Mouse (Mus musculus) layer of hippocampus, adult 9-11 months (tissue): ENCODE results near the gene Tmem97.
"Not testable (repeated sequence)": the region's sequence is repeated elsewhere in the genome, so short reads cannot be mapped to it uniquely, and the experiment has no call there.

Experiments
- DNase-seq: peaks from one replicate; pipeline ENCODE4 v3.0.0; 2022

Gene Tmem97

DNA sequence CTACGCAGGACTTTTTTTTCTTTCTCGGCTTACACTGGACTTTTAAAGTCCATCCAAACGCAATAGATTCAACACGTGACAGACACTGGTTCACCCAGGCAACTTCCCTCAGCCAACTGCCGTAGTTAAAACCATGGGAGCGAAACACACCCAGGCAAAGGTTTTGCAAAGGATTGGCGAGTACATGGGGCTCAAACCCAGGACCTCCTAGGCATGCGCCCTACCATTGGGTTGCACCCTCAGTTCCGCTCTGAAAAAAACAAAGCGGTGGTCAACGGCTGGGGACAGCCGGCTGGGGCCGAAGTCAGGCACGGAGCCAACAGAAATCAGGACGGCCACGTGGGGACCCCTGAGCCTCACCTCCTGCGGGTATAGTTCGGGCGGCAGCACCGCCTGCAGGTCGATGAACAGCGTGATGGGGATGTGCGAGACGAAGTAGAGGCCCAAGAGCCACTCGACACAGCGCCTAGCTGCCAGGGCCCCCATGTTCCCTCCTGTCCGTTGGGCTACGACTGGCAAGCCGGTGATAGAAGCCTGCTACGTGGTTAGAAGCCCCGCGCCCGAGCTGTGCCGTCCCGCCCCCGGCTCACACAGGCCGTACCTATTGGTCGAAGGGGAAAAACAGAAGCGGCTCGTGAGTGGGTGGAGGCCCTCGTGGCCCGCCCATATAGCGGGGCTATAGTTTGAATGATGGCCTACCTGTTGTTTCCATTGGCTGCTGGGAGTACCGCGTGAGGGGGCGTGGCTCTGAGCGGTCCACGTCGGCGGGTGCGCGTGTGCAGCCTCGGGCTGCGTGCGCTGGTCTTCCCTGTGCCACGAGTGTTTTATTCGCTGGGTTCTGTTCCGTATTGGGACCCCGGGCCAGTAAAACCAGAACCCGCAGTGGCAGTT is at the start of gene Tmem97:
TSS of gene Tmem97 (minus strand) at position 610 of the 891 bp plus-strand sequence.
- peak; percentile 99 for DNase-seq

DNA sequence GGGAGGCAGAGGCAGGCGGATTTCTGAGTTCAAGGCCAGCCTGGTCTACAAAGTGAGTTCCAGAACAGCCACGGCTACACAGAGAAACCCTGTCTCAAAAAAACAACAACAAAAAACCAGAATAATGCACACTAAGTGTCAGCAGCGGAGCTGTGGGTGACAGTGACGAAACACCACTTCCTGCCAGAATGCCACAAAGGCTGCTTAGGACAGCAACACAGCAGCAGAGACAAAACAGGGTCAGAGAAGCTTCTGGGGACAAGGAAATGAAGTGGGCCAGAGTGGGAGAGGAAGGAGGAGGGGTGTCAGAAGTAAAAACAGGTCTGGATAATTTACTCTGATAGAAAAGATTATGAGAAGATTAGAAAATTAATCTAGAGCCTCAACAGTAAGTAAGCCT is 49.5 kb upstream of the Tmem97 start:
- DNase-seq = no peak

DNA sequence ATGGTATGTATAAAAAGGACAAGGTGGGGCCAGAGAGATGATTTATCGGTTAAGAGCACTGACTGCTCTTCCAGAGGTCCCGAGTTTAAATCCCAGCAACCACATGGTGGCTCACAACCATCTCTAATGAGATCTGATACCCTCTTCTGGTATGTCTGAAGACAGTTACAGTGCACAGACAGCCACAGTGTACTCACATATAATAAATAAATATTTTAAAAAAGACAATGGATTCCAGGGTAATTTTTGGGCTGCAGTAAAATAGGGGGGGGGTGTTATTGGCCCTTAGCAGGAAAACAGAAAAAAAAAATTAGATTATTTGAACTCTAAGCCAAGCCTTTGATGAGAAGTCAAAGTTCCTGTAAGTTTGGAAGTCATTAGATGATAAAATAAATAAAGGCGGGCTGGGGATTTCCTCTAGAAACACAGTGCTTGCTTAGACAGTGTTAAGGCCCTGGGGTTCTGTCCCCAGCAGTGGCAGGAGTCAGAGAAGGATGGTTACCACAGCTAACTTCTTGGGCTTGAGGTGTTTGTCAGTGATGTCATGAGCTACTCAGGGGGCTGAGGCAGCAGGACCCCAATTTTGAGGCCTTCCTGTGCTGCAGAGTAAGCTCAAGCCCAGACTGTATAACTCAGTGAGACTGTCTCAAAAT is 48.3 kb upstream of the Tmem97 start:
- no peak for DNase-seq

DNA sequence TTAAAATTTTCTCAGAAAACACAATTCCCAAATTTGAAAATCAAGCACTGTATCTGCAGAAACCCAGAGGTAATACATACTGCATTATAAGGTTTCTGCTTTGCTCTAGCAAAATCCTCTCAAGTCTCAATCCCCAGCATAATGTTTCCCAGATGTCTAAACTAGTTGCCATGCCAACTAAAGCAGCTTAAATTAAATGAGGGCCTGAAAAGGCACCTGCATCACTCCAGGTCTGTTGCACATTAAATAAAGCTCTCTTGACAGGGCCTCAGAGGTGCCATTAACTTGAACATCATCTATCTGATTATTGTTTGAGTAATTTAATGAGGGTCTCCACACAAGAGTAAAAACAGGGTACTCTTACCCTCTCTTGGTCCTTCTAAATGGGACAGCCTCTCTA is 46.2 kb upstream of the Tmem97 start:
- no peak for DNase-seq

DNA sequence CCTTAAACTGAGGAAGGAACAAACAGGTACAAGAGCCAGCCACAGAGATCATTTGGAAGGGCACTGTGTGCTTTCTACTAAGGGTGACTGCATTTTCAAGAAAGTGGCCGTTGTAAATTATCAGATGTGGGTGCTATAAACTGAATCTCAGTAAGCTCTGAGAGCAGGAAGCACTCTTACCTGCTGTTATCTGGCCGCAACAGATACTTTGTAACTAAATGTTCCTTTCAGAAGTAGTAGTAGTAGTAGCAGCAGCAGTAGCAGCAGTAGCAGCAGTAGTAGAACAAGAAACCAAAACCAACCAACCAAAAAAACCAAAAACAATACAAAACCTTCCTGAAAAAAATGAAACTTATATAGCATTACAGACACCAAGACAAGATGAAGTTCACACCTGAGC is 45.2 kb upstream of the Tmem97 start:
- no peak for DNase-seq

DNA sequence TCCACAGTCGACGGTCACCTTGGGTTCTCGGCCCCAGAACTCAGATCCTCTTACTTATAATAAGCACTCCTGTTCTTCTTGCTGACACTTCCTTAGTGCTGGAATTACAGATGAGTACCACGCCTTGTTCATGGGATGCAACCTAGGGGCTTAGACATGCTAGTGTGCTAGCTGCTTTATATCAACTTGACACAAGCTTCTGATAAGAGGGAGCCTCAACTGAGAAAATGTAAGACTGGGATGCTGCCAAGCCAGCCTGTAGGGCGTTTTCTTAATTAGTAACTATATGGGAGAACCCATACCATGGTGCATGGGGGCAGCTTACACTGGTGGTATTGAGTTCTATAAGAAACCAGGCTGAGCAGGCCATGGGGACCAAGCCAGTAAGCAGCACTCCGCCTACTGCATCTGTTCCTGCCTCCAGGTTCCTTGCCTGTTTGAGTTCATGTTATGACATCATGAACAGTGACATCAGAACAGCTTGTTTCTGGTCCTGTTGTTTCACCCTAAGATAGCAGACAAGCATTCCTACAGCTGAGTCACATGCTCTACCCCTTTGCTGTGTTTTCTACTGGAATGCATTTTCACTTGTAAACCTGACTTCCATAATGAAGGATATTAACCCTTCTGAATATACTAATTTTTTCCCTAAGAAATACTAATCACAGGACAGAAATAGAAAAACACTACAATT is 43.8 kb upstream of the Tmem97 start:
- DNase-seq = no peak

DNA sequence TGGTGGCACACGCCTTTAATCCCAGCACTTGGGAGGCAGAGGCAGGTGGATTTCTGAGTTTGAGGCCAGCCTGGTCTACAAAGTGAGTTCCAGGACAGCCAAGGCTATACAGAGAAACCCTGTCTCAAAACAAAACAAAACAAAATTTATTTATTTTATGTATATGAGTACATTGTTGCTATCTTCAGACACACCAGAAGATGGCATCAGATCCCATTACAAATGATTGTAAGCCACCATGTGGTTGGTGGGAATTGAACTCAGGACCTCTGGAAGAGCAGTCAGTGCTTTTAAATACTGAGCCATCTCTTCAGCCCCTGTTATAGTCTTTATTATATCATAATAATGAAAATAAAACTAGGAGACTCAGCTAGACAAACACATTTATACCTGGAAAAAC is 37.1 kb upstream of the Tmem97 start:
- not testable (repeated sequence) for DNase-seq

DNA sequence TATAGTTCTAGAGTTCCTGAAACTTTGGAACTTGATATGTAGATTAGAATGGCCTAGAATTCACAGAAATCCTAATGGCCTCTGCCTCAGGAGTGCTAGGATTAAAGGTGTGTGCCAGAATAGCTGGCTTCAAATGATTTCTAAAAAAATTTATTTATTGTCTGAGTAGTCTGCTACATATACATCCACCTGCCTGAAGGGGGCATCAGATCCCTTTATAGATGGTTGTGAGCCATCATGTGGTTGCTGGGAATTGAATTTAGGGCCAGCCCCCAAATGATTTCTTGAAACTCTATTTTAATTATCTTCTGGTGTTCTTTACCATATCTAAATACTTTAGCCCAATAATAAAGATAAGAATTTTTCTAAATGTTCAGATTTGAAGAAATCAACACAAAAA is 35.5 kb upstream of the Tmem97 start:
- no peak for DNase-seq

DNA sequence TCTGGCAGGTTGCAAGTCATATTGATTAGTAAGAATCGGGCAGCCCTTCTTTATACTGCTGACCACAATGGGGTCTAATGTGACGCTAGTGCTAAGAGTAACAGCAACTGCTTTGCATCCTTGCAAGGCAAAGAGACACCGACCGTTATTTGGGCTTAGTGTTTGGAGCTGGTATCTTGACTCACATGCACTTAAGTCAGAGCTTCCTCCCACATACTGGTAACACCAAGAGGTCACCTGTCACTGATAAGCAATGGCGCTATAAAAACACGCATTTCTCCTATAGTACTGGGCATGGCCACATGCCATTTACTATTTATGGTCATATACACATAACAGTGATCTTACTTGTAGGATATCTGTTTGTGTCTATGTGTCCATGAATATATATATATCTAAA is 32.3 kb upstream of the Tmem97 start:
- no peak for DNase-seq

DNA sequence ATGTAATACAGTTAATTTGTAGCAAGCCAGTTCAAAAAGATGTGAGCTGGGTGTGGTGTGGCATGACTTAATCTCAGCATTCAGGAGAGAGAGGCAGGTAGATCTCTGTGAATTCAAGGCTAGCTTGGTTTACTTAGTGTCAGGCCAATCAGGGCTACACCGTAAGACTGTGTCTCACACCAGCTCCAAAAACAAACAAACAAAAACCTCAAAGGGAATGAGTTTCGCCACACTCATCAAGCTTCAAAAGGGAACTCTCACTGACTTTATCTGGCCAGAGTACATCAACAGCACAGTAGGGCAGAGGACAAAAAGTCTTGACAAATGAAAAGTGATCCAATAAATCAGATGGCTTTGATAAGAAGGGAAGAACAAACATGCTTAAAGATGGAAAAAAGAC is 24.4 kb upstream of the Tmem97 start:
- DNase-seq = no peak

DNA sequence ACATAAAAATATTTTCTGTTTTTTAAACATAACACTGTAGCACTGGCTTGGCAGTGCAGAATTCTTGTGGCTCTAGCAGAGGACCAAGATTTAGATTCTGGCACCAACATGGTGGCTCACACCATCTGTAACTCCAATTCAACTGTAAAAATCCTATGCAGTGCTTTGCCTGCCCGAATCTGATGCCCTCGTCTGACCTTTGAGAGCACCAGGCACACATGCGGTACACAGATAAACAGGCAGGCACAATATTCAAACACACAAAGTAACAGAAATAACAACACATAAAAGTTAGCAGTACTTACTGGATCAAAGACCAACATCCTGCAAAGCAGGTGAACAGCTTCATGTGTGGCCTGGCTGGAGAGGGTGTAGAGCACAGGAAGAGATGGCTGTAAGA is 24.0 kb upstream of the Tmem97 start:
- no peak for DNase-seq

DNA sequence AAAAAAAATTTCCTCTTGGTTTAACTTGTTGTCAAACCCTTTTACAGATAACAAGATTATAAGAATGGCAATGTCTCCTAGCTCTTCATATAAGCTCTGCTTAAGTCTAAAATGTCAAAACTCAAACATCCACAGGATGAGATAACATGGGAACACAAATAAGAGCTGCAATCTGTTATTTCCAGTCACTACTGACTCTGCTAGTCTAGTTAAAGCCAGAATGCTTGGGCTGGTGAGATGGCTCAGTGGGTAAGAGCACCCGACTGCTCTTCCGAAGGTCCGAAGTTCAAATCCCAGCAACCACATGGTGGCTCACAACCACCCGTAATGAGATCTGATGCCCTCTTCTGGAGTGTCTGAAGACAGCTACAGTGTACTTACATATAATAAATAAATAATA is 23.5 kb upstream of the Tmem97 start:
- DNase-seq = not testable (repeated sequence)

DNA sequence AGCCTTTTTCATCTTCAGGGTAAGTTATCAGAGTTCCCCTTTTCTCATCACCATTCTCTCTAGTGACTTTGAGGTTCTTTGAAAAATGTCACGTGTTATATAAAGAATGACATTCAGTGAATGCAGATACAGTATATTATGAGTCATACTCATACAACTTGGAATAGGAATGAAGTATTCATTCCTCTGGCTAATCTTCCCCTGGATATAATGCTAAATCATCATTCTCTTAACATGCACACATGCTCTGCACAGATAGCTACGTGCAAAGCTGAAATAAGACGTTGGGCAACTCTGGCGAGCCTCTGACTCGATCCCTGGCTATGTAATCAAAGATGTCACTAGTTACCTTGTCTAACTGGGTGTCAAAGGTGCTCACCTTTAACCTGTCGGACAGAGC is 21.3 kb upstream of the Tmem97 start:
- DNase-seq = no peak

DNA sequence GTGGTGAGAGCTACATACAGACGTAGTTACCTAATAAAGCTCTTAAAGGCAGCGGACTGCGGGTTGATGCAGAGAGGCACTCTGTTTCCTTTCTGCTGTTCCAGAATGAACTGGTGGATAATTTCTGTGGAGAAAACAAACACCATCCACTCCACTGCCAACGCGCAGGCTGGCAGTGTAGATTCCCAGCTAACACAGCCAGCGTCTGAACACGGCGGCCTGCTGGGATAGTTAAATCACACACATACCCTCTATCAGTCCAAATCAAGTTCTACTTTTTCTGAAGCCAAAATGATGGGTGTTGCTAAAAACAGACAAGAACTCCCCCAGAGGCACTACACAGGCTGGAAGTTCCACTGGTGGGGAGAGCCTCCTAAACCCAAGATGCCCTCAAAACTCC is 20.9 kb upstream of the Tmem97 start:
- peak; percentile 66 for DNase-seq

DNA sequence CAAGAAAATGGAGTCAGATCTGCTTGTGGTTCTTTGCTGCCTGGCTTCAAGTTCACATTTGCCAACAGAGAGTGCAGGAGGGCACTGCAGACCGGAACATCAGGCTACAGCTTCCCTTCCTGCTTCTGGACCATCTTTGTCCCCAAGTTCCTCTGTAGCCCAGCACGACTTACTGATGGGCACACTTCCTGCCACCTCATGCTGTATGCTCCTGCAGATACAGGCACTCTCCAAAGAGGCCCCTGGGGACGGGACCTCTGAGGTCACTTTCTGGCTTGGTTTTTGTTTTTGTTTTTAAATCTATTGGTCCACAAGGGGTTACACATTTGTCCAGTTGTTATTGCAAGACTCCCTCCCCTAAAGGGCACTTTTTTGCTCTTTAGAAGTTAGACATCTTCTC is 19.2 kb upstream of the Tmem97 start:
- no peak for DNase-seq

DNA sequence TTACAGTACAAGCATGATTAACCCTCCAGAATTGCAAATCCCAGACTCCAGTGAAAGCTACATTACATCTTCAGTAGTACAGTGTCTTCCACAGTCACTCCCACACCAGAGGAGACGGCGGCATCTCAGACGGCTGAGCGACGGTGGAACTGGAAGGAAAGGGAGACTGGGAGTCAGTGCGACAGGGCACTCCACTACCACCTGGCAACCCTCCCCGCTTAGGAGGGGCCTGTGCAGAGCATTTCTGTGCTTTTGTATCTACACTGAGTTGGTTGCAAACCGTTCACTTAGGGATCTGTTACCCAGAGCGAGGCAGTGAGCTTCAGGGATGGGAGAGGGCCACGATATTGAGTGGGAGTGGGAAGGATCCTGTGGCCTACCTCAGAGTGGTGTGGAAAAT is 18.2 kb upstream of the Tmem97 start:
- DNase-seq = no peak

DNA sequence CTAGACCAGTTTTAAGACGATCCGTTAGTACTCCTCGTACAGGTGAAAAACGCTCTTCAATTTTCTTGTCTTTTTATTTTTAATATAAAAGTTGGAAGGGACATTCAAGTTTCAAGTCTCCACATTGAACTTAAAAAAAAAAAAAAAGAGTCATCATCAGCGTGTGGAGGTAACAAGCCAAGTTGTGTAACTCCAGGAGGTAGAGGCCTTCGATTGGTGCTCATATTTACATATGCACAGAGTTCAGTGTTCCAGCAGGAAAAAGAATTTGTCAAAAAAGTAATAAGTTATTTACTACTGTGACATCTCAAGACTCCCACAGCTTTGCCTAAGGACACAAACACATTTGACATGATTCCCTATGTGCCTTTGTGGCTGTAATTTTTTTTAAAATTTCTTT is 17.0 kb upstream of the Tmem97 start:
- DNase-seq = no peak

DNA sequence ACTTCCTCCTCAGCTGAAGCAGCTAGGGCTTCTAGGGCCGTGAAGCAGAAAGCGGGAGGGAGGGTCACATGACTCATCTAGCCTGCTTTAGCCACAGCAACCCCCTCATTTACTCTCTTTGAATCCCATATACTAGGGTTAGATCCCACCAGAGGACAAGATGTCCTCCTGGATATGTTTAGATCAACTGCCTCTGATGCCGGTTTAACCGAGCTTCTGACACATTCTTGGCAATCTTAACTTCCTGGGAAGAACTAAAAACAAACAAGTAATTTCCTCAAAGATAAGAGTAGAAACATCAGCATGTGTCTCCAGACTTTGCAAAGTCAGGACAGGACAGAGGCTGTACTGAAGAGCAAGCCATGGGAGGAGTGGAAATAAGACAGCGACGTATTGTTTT is 16.2 kb upstream of the Tmem97 start:
- DNase-seq = no peak

DNA sequence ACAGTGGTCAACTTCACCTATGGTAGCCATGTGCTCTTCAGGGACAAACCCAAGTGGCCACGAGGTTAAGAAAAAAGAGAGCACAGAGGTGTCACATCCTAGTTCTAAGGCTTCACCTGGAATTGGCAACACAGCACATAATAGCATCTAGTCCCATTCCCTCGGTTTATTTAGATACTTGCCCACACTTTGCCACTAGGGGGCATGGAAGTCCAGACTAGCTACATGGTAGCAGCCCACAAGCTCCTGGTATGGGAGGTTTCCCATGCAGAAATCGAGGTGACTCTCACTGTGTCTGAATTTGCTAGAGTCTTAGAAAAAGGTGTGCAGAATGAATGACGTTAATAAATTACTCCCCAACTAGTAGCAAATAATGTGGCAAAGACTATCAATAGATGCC is 9.9 kb upstream of the Tmem97 start:
- DNase-seq = peak; percentile 79

DNA sequence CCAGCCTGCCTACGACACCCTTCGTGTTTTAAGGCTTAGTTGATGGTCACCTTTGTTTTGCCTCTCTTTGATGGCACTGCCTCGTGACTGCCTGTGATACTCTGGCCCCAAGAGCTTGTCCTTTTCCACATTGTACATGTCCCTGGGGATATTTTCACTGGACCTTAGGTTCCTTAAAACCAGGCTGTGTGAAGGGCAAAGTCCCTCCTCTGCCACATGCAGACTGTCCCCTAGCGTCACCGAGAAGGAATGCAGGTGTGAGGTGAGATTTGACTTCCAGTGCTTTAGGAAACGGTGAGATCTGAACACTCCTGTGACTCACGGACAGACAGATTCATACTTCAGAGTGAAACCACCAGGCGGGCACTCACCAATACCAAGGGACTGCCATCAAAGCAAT is 6.7 kb upstream of the Tmem97 start:
- no peak for DNase-seq

DNA sequence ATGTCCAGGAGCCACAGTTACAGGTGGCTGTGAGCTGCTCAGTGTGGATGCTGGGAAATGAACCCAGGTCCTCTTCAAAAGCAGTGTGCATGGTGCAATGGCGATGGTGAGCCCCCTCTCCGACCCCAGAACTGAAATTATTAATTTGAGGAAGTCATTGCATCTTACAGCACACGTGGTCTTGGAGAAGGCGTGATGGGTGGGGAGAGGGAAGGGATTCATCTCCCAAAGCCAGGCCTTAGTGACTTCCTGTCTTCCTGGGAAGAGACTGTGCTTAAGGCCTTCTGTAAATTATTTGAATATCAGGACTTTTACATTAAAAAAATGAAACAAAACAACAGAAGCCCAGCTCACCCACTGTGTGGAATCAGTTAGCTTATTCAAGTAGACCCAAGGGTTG is 5.5 kb upstream of the Tmem97 start:
- DNase-seq = no peak

DNA sequence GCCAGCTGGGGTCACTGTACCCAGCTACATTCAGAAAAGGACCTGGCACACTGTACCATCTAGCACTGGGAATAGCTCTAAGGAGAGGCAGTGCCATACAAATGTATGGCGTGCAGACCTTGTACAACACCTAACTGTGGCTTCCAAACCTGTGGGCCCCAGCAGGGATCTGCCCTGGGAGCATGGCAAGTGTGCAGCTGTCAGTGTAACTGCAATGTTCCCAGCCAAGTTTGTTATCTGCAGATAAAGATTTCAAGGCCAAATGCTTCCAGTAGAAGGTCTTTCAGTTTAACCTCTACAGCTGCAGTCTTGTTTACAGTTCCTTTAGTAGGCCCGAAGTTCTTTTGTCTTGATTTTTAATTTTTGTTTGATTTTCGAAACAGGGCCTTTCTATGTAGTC is 5.0 kb upstream of the Tmem97 start:
- DNase-seq = no peak

DNA sequence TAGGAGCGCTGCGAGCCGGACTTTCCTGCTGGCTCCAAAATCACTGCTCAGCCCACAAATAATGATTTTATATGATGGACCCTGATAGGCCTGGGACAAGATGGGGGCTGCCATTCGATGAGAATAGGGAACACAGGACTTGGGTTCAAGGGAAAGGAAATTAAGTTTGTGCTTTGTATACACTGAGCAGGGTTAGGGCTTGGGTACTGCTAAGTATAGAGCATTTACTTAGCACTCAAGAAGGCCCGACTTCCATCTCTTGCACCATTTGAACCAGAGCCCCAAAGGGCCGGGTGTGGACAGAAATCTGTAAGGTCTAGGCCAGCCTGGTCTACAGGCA is 452 bp upstream of the Tmem97 start:
- no peak for DNase-seq

DNA sequence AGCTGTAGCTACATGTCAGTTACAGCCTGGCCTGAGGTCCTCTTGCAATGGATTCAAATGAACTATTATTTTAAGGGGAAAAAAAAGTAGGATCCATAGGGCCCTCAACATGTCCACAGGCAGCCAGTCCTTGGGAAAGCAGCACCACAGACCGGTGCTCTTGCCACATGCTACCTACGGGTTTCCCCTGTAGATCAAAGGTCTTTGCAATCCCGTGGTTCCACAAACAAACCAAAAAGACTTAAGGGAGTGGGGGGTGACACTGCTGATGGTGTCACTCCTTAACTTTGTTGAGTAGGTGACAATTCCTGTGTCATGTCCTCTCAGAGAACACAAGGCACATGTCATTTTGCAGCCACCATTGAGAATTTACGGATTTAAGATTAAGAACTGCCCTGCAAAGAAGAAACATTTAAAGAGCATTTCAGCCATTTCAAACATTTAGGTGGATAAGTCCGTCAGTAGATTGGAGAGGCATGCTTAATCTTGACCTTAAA is 1.0 kb downstream of the Tmem97 start:
- no peak for DNase-seq
